Mouse (Mus musculus) embryonic fibroblast, embryonic 13.5 days (primary cell): ENCODE measurements around the gene Osbpl8. TPM values are rescaled to one million over a fixed set of nuclear protein-coding genes. Genes with fewer than 3 reads are reported as not detected.
"Not testable (repeated sequence)": the region's sequence is repeated elsewhere in the genome, so short reads cannot be mapped to it uniquely, and the experiment has no call there.

Experiments
- H3K27ac ChIP-seq: 2 replicates; pipeline ENCODE4 v1.5.1; 2012; ENCODE audit warnings: low read length, control low read depth, inconsistent platforms; ENCODE audit not compliant: insufficient read depth
- H3K4me1 ChIP-seq: 2 replicates; pipeline ENCODE4 v1.6.1; 2011; ENCODE audit warnings: low read length; ENCODE audit not compliant: control insufficient read depth, insufficient read depth
- H3K4me3 ChIP-seq: 2 replicates; pipeline ENCODE4 v1.5.1; 2011; ENCODE audit warnings: mild to moderate bottlenecking, control low read depth, low read length; ENCODE audit not compliant: insufficient read depth
- CTCF ChIP-seq: IDR thresholded peaks from 2 replicates; pipeline ENCODE4 v1.5.1; 2011; ENCODE audit warnings: mild to moderate bottlenecking, control low read depth, low read length, moderate library complexity, borderline replicate concordance; ENCODE audit not compliant: insufficient read depth
- POLR2A ChIP-seq: IDR thresholded peaks from 2 replicates; pipeline ENCODE4 v1.6.1; 2011; ENCODE audit warnings: low read depth, mild to moderate bottlenecking, control low read depth, low read length, moderate library complexity
- polyA plus RNA-seq: library from polyadenylated mRNA; stranded (reverse); fragments of >200 nt; gene quantifications from 2 replicates; pipeline ENCODE4 v1.2.4, GENCODE M21; 2011; ENCODE audit warnings: low read depth; ENCODE audit not compliant: missing spikeins, insufficient read length

Gene Osbpl8
- polyA plus RNA-seq, 1 experiment: 24.8 TPM

DNA sequence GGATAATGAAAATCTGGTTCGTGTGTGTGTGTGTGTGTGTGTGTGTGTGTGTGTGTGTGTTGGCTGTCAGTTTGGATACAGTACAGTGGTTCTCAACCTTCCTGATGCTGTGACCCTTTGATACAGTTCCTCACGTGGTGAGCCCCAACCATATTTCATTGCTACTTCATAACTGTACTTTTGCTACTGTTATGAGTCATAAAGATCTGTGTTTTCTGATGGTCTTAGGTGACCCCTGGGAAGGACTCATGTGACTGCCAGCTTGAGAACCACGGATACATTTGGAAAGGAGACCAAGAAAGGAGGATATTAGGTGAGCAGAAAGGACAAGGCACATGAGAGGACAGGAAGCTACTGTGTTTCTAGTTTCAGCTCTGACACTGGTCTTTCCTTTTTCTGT, 36.1 kb upstream of the Osbpl8 start:
- TF ChIP-seq CTCF: no peak
- no peak for TF ChIP-seq POLR2A
- H3K4me3 ChIP-seq: no peak overlapping the region
- H3K27ac ChIP-seq: no peak overlapping the region
- H3K4me1 ChIP-seq: no peaks in the 10 kb centered on the region

DNA sequence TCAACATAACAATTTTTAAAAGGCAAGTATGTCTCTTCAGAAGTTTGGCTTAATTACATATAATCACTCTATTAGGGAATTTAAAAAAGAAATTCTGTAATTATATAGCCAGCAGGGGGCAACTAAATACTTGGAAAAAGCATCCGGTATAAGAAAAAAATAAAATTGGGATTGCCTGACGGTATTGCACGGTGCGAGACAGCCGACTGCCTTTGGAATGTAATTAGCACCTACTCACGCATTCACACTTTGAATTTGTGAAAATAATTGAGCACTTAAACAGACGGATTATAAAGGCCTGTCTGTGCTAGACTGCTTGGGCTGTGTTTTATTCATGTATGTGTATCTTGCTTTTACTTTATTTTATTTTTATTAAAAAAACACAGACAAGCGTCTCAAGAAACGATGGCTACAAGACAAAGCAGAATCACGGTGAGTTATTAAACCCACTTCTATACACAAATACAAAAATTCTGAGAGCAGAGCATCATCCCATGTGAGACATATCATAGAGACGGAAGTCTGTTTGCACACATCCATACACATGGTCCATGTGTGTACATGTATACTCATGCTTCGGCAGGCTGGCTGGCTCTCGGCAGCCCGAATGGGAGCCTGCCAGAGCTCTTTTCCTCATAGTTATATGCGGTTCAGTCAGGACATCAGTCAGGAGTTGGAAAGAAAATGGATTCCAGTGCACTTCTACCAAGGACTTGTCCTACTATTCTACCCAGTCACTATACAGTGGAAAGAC, 34.5 kb upstream of the Osbpl8 start:
- TF ChIP-seq POLR2A (no peak), CTCF (no peak)

DNA sequence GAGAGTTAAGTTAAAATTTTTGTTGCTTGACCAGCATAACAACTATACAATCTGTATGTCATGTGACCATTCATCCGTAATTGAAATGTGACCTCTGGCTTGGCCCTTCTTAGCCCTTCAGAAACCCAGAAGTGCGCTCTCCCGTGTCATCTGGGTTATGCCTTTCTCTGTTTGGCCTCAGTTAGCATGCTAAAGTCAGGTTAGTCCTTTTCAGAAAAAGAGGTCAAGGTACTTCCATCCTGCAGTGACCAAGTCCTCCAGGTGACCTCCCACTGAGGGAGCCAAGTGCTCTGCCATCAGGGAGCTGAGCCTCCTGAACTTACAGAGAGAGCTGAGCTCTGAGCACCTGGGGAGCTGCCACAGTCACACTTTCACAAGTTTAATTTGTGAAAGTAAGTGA, 33.7 kb upstream of the Osbpl8 start:
- no peak overlapping the region for H3K4me3 ChIP-seq
- H3K27ac ChIP-seq: no peak overlapping the region
- H3K4me1 ChIP-seq: no peaks in the 10 kb centered on the region
- no peak for TF ChIP-seq CTCF
- TF ChIP-seq POLR2A: no peak

More for the DNA sequence above, 34.5 kb upstream of the Osbpl8 start:
- Histone ChIP-seq H3K4me3 (no peak overlapping the region), H3K4me1 (no peaks in the 10 kb centered on the region), H3K27ac (no peak overlapping the region)

DNA sequence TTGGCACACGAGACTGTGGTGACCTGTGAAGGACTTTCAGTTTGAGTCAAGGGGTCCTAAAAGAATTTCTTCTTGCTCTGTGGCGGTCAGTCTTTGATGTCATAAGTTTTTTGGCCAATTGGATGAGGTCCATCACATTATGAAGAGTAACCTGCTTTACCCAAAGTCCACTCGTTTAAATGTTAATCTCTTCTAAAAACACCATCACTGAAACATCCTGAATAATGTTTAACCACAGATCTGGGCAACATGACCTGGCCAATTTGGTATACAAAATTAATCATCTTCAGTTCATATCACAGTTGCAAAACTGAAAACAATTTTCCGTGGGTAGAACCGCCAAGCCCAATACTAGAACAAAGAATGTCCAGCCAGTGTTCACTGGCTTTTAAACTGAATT, 31.3 kb upstream of the Osbpl8 start:
- H3K27ac ChIP-seq: no peak overlapping the region
- TF ChIP-seq POLR2A (no peak), CTCF (no peak)
- H3K4me3 ChIP-seq: no peak overlapping the region
- H3K4me1 ChIP-seq: no peaks in the 10 kb centered on the region

DNA sequence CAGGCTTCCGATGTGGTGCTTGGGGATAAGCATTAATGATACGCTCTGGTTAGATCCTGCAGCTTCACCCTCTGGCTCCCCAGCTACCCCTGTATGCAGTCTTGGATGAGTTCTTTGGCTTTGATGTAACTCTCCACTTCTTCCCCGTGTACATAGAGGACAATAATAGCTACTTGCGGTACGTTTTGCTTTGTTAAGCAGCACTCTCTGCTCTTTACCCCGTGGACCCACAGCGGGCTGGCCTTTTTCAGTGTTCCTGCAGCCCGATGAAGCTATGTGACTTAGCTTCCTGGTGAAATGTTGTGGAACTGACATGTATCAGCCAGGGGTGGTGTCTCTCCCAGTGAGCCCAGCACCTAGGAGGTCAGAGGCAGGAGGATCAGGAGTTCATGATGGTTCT, 30.6 kb upstream of the Osbpl8 start:
- TF ChIP-seq POLR2A (no peak), CTCF (no peak)
- no peak overlapping the region for H3K4me3 ChIP-seq
- H3K4me1 ChIP-seq: no peaks in the 10 kb centered on the region
- H3K27ac ChIP-seq: no peak overlapping the region

DNA sequence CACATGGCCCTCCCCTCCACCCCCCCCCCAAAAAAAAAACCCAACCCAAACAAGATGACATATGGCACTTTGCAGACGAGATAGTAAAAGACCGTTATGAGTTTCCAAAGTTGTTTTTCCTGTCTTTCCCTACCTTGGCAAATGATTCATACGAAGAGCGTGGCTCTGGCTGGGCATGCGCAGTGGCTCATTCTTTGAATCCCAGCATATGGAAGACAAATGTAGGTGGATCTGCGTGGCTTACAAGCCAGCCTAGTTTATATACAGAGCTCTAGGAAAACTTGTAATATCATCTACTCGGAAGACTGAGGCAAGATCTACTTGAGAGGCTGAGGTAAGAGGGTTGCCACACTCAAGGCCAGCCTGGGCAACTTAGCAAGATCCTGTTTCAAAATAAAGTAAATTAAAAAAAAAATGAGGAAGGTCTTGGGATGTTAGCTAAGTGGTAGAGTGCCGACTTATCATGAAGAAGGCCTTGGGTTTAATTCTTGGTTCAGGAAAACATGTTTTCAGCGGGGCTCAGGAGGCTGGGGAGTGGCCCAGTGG, 30.1 kb upstream of the Osbpl8 start:
- no peak overlapping the region for H3K27ac ChIP-seq
- TF ChIP-seq CTCF: no peak
- TF ChIP-seq POLR2A: no peak
- H3K4me3 ChIP-seq: no peak overlapping the region
- H3K4me1 ChIP-seq: no peaks in the 10 kb centered on the region

DNA sequence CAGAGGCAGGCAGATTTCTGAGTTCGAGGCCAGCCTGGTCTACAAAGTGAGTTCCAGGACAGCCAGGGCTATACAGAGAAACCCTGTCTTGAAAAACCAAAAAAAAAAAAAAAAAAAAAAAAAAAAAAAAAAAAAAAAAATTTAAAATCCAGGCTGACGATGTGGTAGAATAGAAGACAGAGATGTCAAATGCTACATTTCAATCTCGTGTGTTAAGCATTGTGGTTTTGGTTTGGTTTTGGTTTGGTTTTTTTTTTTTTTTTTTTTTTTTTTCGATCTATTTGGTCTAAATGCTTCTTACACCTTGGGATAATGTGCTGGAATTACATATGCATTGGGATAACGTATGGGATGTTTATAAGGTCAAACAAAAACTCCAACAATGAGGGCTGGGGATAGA, 28.2 kb upstream of the Osbpl8 start:
- H3K4me1 ChIP-seq, H3K4me3 ChIP-seq, H3K27ac ChIP-seq: not testable (repeated sequence)

DNA sequence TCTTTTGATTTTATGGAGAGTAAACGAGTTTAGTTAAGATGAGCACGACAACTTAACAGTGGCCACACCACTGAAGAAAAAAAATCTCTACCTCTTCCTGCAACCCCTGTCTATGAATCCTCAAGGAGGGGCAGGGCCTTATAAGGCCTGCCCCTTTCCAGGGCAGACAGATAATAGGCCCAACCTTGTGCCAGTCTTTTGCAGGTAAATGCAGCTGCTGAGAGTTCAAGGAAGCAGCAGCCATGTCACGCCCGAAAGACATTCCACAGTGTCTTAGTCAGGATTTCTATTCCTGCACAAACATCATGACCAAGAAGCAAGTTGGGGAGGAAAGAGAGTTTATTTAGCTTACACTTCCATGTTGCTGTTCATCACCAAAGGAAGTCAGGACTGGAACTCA, 26.6 kb upstream of the Osbpl8 start:
- TF ChIP-seq POLR2A (no peak), CTCF (no peak)
- Histone ChIP-seq H3K4me1 (no peaks in the 10 kb centered on the region), H3K4me3 (no peak overlapping the region), H3K27ac (no peak overlapping the region)

DNA sequence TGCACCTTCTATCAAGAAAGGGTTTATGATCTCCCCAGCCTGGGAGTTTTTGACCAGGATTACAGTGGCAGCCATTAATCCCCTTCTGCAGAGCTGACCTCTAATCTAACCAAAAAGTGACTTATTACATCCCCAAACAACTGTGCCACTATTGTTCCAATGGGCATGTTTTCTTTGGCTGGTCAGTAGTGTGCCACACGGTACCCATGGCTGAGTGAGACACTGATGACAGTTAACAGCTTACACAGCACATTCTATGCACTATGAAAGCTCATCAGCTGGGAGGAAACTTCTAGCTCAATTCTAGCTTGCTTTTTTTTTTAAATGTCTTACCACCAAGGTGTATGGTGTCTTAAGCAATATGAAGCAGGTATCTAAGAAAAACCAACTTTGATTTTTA, 25.4 kb upstream of the Osbpl8 start:
- TF ChIP-seq CTCF: no peak
- no peak for TF ChIP-seq POLR2A
- Histone ChIP-seq H3K4me1 (no peaks in the 10 kb centered on the region), H3K27ac (no peak overlapping the region), H3K4me3 (no peak overlapping the region)

DNA sequence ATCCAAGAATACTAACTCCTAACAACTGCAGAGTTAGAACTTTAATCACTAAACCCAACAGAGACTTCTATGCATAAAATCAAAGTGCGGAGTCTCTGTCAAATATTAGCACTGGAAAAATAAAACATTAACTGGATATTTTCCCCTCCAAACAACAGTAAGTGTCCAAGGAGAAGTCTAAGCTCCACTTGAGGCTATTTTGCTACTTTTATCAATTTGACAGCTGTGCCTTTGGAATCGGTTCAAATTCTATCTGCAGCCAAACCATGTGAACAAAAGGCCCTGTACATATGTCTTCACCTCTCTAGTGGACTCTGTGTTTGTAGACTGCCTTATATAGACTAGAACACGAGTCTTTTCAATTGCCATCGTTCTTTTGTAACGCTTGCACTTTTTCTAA, 24.7 kb upstream of the Osbpl8 start:
- TF ChIP-seq CTCF: no peak
- no peak for TF ChIP-seq POLR2A
- Histone ChIP-seq H3K27ac (no peak overlapping the region), H3K4me1 (no peaks in the 10 kb centered on the region), H3K4me3 (no peak overlapping the region)
